Mouse (Mus musculus) liver, embryonic 14.5 days (tissue): ENCODE measurements around the gene Tmem179.

Source experiments
- CTCF ChIP-seq: IDR thresholded peaks from 2 replicates; pipeline ENCODE4 v1.5.1; 2016; ENCODE audit warnings: antibody characterized with exemption, low read depth, control low read depth
- EP300 ChIP-seq: IDR thresholded peaks from 2 replicates; pipeline ENCODE4 v1.6.1; 2016; ENCODE audit warnings: antibody characterized with exemption, low read depth

DNA sequence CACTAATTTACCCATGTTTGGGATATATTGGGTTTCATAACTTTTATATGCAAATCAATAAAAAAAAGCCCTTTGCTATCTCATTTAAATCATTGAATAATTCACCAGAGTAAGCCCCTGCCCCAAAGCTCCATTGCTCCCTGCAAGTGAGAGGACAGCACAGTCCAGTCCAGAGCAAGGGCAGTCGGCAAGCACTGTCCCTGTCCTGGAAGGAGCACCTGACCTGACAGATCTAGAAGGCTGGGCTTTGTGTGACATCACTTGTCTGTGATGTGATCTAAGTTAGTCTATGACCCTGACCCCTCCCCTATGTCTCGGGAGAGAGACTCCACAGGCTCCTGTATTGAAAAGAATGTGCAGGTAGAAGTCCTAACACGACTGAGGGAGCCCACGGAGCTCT lies 17.2 kb upstream of the Tmem179 start:
- TF ChIP-seq CTCF (no peak), EP300 (no peak)
